Mouse (Mus musculus) forebrain, embryonic 15.5 days (tissue): ENCODE results near the gene Myd88. TPM values are rescaled to one million over a fixed set of nuclear protein-coding genes. Genes with fewer than 3 reads are reported as not detected.

Experiments used
- ATAC-seq: fragments of 200-750 bp; cut with Nextera tagmentation; replicated peaks from 2 replicates; pipeline ENCODE4 v1.8.0; 2017; ENCODE audit warnings: mild to moderate bottlenecking, moderate TSS enrichment, moderate library complexity
- H3K27ac ChIP-seq: fragments of 300-500 bp; sonication (generic); replicated peaks from 2 replicates; pipeline ENCODE4 v1.5.1; 2015; ENCODE audit warnings: mild to moderate bottlenecking, inconsistent platforms
- H3K27me3 ChIP-seq: fragments of 300-500 bp; sonication (generic); 2 replicates; pipeline ENCODE4 v1.6.1; 2015; ENCODE audit warnings: inconsistent platforms
- H3K36me3 ChIP-seq: fragments of 300-500 bp; sonication (generic); 2 replicates; pipeline ENCODE4 v1.6.1; 2015; ENCODE audit warnings: mild to moderate bottlenecking, inconsistent platforms
- H3K4me1 ChIP-seq: fragments of 300-500 bp; sonication (generic); 2 replicates; pipeline ENCODE4 v1.6.1; 2015; ENCODE audit warnings: inconsistent platforms
- H3K4me2 ChIP-seq: fragments of 300-500 bp; sonication (generic); replicated peaks from 2 replicates; pipeline ENCODE4 v1.6.1; 2015; ENCODE audit warnings: mild to moderate bottlenecking, inconsistent platforms
- H3K4me3 ChIP-seq: fragments of 300-500 bp; sonication (generic); 2 replicates; pipeline ENCODE4 v1.5.1; 2015; ENCODE audit warnings: mild to moderate bottlenecking, inconsistent platforms
- H3K9ac ChIP-seq: fragments of 300-500 bp; sonication (generic); replicated peaks from 2 replicates; pipeline ENCODE4 v1.6.1; 2015; ENCODE audit warnings: mild to moderate bottlenecking, inconsistent platforms
- H3K9me3 ChIP-seq: fragments of 300-500 bp; sonication (generic); 2 replicates; pipeline ENCODE4 v1.6.1; 2016; ENCODE audit warnings: inconsistent platforms
- WGBS: fragments of 180-500 bp; shearing (Covaris S2); methylation state at CpG from one replicate; pipeline ENCODE4 v1.1.7; 2015; ENCODE audit warnings: mixed read lengths; 5-methylcytosine and 5-hydroxymethylcytosine counted together
- polyA plus RNA-seq: library from polyadenylated mRNA; unstranded; fragments of >200 nt; fragmentation: Nextera tagmentation; extraction: Ambion mirVana; gene quantifications from 2 replicates; pipeline ENCODE4 v1.2.1, GENCODE M21; 2015

Myd88 gene
- polyA plus RNA-seq, 1 experiment from 2014 or later: 4.7 TPM

- Histone ChIP-seq H3K27me3 (no peaks in the 10 kb centered on the region), H3K4me3 (peak overlapping the region; percentile 78), H3K9me3 (no peaks in the 10 kb centered on the region), H3K27ac (peak overlapping the region; percentile 95), H3K4me2 (peak overlapping the region; percentile 95), H3K36me3 (no peaks in the 10 kb centered on the region), H3K9ac (peak overlapping the region; percentile 85), H3K4me1 (peaks cover 30% of the 10 kb centered on the region)
- under 1% methylated on average over 53 of the region's 59 CpGs for WGBS
- peak; percentile 24 for ATAC-seq
These were observed 19.6 kb downstream of the Myd88 start for GRCm38 (mm10) chr9:119321392-119322229.

DNA sequence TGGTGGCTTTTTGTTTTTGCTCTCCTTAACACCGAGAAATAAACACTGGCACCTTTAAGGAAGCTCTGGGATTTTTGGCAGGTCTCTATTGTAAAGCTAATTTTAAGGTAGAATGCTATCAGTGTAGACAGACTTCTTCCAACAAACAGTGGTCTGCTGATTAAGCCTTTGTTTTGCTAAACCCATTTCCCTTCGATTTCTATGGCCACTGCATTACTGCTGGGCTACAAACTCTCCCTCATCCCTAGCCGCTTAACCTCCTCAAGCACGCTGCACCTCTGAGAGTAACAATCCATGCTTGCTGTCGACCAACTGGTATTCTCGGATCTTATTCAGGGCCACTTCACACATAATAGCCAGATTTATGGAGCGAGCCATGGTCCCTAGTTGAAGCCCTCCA, 20.3 kb downstream of the Myd88 start:
- H3K9me3 ChIP-seq: no peaks in the 10 kb centered on the region
- peak overlapping the region; percentile 95 for H3K4me2 ChIP-seq
- no peaks in the 10 kb centered on the region for H3K27me3 ChIP-seq
- no peak overlapping the region for H3K27ac ChIP-seq
- H3K9ac ChIP-seq: peak overlapping the region; percentile 85
- ATAC-seq: no peak
- H3K36me3 ChIP-seq: no peaks in the 10 kb centered on the region
- peaks cover 30% of the 10 kb centered on the region for H3K4me1 ChIP-seq
- H3K4me3 ChIP-seq: peak overlapping the region; percentile 78
- 7% methylated on average over 7 of the region's 7 CpGs for WGBS

GRCm38 (mm10) chr9:119320446-119320845, 20.8 kb downstream of the Myd88 start:
- Histone ChIP-seq H3K9me3 (no peaks in the 10 kb centered on the region), H3K27ac (no peak overlapping the region), H3K9ac (no peak overlapping the region; the same call in 1 of the 2 replicates), H3K4me2 (peak overlapping the region; percentile 95), H3K36me3 (no peaks in the 10 kb centered on the region), H3K4me3 (peak overlapping the region; percentile 78; the same call in 1 of the 2 replicates), H3K27me3 (no peaks in the 10 kb centered on the region), H3K4me1 (peaks cover 30% of the 10 kb centered on the region)
- 82% methylated on average over 7 of the region's 7 CpGs for WGBS
- no peak for ATAC-seq

DNA sequence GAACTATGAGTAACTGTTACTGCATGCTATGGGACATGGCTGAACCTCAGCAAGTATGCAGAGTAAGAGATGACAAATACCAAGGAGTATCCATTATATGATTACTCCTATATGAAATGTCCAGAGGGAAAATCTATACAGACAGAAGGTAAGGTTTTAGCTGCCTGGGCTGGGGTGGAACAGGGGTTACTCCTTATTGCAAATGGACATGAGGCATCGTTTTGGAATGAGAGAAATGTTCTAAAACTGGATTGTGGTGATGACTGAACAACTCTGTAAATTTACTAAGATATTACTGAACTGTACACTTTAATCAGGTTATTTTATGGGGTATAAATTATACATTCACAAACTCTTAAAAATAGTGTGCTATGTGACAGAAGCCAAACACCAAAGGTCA, 22.3 kb downstream of the Myd88 start:
- Histone ChIP-seq H3K4me3 (no peak overlapping the region), H3K9ac (no peak overlapping the region), H3K36me3 (no peaks in the 10 kb centered on the region), H3K4me2 (no peak overlapping the region), H3K9me3 (no peaks in the 10 kb centered on the region), H3K27me3 (no peaks in the 10 kb centered on the region), H3K27ac (no peak overlapping the region), H3K4me1 (peaks cover 30% of the 10 kb centered on the region)
- 89% methylated on average over 1 of the region's 1 CpGs for WGBS
- ATAC-seq: no peak

DNA sequence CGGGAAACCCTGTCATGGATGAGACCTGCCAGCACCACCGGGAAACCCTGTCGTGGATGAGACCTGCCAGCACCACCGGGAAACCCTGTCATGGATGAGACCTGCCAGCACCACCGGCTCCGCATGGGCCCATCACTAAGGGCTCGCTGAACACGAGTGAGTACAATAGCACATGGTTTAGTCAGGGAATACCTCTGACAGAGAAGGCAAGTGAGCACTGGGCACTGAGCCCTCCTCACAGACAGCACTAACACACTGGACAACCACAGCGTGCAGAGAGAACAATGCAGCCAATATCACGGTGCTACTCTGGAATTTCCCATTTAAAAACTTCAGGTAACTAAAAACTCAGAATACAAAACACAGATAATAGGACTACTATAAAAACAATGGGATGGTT, 28.1 kb downstream of the Myd88 start:
- Histone ChIP-seq H3K27me3 (no peaks in the 10 kb centered on the region), H3K4me1 (no peaks in the 10 kb centered on the region), H3K4me3 (no peak overlapping the region), H3K36me3 (no peaks in the 10 kb centered on the region), H3K9ac (no peak overlapping the region), H3K4me2 (no peak overlapping the region), H3K9me3 (no peaks in the 10 kb centered on the region), H3K27ac (no peak overlapping the region)
- 87% methylated on average over 10 of the region's 10 CpGs for WGBS
- no peak for ATAC-seq

- no peak overlapping the region for H3K4me3 ChIP-seq
These were observed 32.1 kb downstream of the Myd88 start for GRCm38 (mm10) chr9:119309067-119309466.

GRCm38 (mm10) chr9:119305863-119306262, 35.3 kb downstream of the Myd88 start:
- no peaks in the 10 kb centered on the region for H3K4me1 ChIP-seq
- no peaks in the 10 kb centered on the region for H3K9me3 ChIP-seq
- H3K27ac ChIP-seq: no peak overlapping the region
- no peak overlapping the region for H3K4me2 ChIP-seq
- H3K4me3 ChIP-seq: no peak overlapping the region
- ATAC-seq: no peak
- H3K9ac ChIP-seq: no peak overlapping the region
- 95% methylated on average over 7 of the region's 7 CpGs for whole genome bisulfite sequencing
- H3K36me3 ChIP-seq: peaks cover 11% of the 10 kb centered on the region
- no peaks in the 10 kb centered on the region for H3K27me3 ChIP-seq

More at GRCm38 (mm10) chr9:119309067-119309466, 32.1 kb downstream of the Myd88 start:
- Histone ChIP-seq H3K27ac (no peak overlapping the region), H3K9ac (no peak overlapping the region), H3K4me2 (no peak overlapping the region), H3K27me3 (no peaks in the 10 kb centered on the region), H3K4me1 (no peaks in the 10 kb centered on the region), H3K36me3 (no peaks in the 10 kb centered on the region), H3K9me3 (no peaks in the 10 kb centered on the region)
- ATAC-seq: no peak
- 96% methylated on average over 1 of the region's 1 CpGs for WGBS

- H3K4me1 ChIP-seq: no peaks in the 10 kb centered on the region
- ATAC-seq: no peak
- no peak overlapping the region for H3K9ac ChIP-seq
- no peaks in the 10 kb centered on the region for H3K27me3 ChIP-seq
- no peaks in the 10 kb centered on the region for H3K9me3 ChIP-seq
- peaks cover 11% of the 10 kb centered on the region for H3K36me3 ChIP-seq
- no peak overlapping the region for H3K27ac ChIP-seq
- no peak overlapping the region for H3K4me2 ChIP-seq
- WGBS: 92% methylated on average over 3 of the region's 3 CpGs
- H3K4me3 ChIP-seq: no peak overlapping the region
These were observed 42.6 kb downstream of the Myd88 start for GRCm38 (mm10) chr9:119298563-119298962.

DNA sequence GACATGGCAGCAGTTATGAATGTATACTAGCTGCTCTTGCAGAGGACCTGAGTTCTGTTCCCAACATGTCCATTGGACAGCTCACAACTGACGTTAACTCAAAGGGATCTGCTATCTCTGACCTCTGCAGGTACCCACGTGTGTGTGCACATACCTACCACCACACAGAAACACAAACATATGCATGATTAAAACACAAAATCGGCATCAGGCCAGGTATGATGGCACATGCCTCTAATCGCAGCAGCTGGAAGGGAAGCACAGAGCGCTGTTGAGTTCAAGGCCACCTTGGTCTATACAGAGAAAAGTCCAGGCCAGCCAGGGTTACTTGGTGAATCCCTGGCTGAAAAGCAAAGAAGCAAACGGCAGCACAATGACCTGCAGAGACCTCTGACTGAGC, 43.5 kb downstream of the Myd88 start:
- Histone ChIP-seq H3K27ac (no peak overlapping the region), H3K27me3 (no peaks in the 10 kb centered on the region), H3K9ac (no peak overlapping the region), H3K4me3 (no peak overlapping the region), H3K4me1 (no peaks in the 10 kb centered on the region), H3K4me2 (no peak overlapping the region), H3K36me3 (peaks cover 11% of the 10 kb centered on the region), H3K9me3 (no peaks in the 10 kb centered on the region)
- no peak for ATAC-seq
- 91% methylated on average over 6 of the region's 6 CpGs for WGBS

- ATAC-seq: no peak
These were observed 50.4 kb downstream of the Myd88 start for GRCm38 (mm10) chr9:119290791-119291190.

More at GRCm38 (mm10) chr9:119290791-119291190, 50.4 kb downstream of the Myd88 start:
- Histone ChIP-seq H3K4me3 (no peak overlapping the region), H3K27ac (no peak overlapping the region), H3K9me3 (no peaks in the 10 kb centered on the region), H3K4me1 (no peaks in the 10 kb centered on the region), H3K9ac (no peak overlapping the region), H3K36me3 (peaks cover 2% of the 10 kb centered on the region; the same call in 1 of the 2 replicates), H3K4me2 (no peak overlapping the region), H3K27me3 (no peaks in the 10 kb centered on the region)
- 70% methylated on average over 3 of the region's 3 CpGs for WGBS
